Mouse (Mus musculus): ENCODE measurements around the gene Clec12b. TPM values are rescaled to one million over a fixed set of nuclear protein-coding genes. Genes with fewer than 3 reads are reported as not detected.
A peak's percentile ranks its signal among the peaks of the same experiment; 100 is the strongest.

The Clec12b gene
- 3.6 and 7.1 TPM in 2 replicates for polyA plus RNA-seq (2012; rRNA removed)

- Histone ChIP-seq H3K4me3 (ENCODE audit: control insufficient read depth, low read depth, low read length) (no peak within 1 kb of the TSS; the same call in 1 of the 2 replicates), H3K4me1 (ENCODE audit: control insufficient read depth, insufficient read depth, low read length) (no peaks in the 10 kb centered on the region), H3K36me3 (ENCODE audit: control insufficient read depth, insufficient read depth, low read length) (no peaks in the 10 kb centered on the region), H3K27ac (ENCODE audit: control insufficient read depth, insufficient read depth, low read depth, low read length) (peak within 1 kb of the TSS; percentile 52), H3K27me3 (ENCODE audit: control insufficient read depth, insufficient read depth, low read length) (no peaks in the 10 kb centered on the region)
- TF ChIP-seq POLR2A (IDR thresholded peaks at IDR 0.05; ENCODE audit: control insufficient read depth, low read depth, low read length), result no peak
- no peak for TF ChIP-seq CTCF (IDR thresholded peaks at IDR 0.05; ENCODE audit: control insufficient read depth, insufficient read depth, insufficient replicate concordance, low read depth, low read length)
These were observed at the start of gene Clec12b for GRCm38 (mm10) chr6:129385774-129386173. Gene Clec12b, minus strand, starts transcription at chr6:129385874.

- H3K4me1 ChIP-seq (ENCODE audit: control insufficient read depth, insufficient read depth, low read length), result no peaks in the 10 kb centered on the region
- H3K36me3 ChIP-seq (ENCODE audit: control insufficient read depth, insufficient read depth, low read length), result no peaks in the 10 kb centered on the region
- no peak overlapping the region for H3K4me3 ChIP-seq (ENCODE audit: control insufficient read depth, low read depth, low read length)
- H3K27ac ChIP-seq (ENCODE audit: control insufficient read depth, insufficient read depth, low read depth, low read length), result no peak overlapping the region
- no peaks in the 10 kb centered on the region for H3K27me3 ChIP-seq (ENCODE audit: control insufficient read depth, insufficient read depth, low read length)
- TF ChIP-seq POLR2A (IDR thresholded peaks at IDR 0.05; ENCODE audit: control insufficient read depth, low read depth, low read length) (no peak), CTCF (IDR thresholded peaks at IDR 0.05; ENCODE audit: control insufficient read depth, insufficient read depth, insufficient replicate concordance, low read depth, low read length) (no peak)
These were observed 48.6 kb upstream of the Clec12b start for GRCm38 (mm10) chr6:129434239-129434638.

- no peaks in the 10 kb centered on the region for H3K4me1 ChIP-seq (ENCODE audit: control insufficient read depth, insufficient read depth, low read length)
- no peaks in the 10 kb centered on the region for H3K27me3 ChIP-seq (ENCODE audit: control insufficient read depth, insufficient read depth, low read length)
- no peaks in the 10 kb centered on the region for H3K36me3 ChIP-seq (ENCODE audit: control insufficient read depth, insufficient read depth, low read length)
- no peak overlapping the region for H3K27ac ChIP-seq (ENCODE audit: control insufficient read depth, insufficient read depth, low read depth, low read length)
- no peak overlapping the region for H3K4me3 ChIP-seq (ENCODE audit: control insufficient read depth, low read depth, low read length)
- TF ChIP-seq CTCF (IDR thresholded peaks at IDR 0.05; ENCODE audit: control insufficient read depth, insufficient read depth, insufficient replicate concordance, low read depth, low read length), result no peak
- no peak for TF ChIP-seq POLR2A (IDR thresholded peaks at IDR 0.05; ENCODE audit: control insufficient read depth, low read depth, low read length)
These were observed 41.6 kb upstream of the Clec12b start for GRCm38 (mm10) chr6:129427281-129427680.

GRCm38 (mm10) chr6:129425812-129426211, 40.1 kb upstream of the Clec12b start:
- Histone ChIP-seq H3K4me3 (ENCODE audit: control insufficient read depth, low read depth, low read length) (no peak overlapping the region), H3K36me3 (ENCODE audit: control insufficient read depth, insufficient read depth, low read length) (no peaks in the 10 kb centered on the region), H3K4me1 (ENCODE audit: control insufficient read depth, insufficient read depth, low read length) (no peaks in the 10 kb centered on the region), H3K27me3 (ENCODE audit: control insufficient read depth, insufficient read depth, low read length) (no peaks in the 10 kb centered on the region), H3K27ac (ENCODE audit: control insufficient read depth, insufficient read depth, low read depth, low read length) (no peak overlapping the region)
- TF ChIP-seq CTCF (IDR thresholded peaks at IDR 0.05; ENCODE audit: control insufficient read depth, insufficient read depth, insufficient replicate concordance, low read depth, low read length), result no peak
- TF ChIP-seq POLR2A (IDR thresholded peaks at IDR 0.05; ENCODE audit: control insufficient read depth, low read depth, low read length), result no peak

- Histone ChIP-seq H3K4me3 (ENCODE audit: control insufficient read depth, low read depth, low read length) (no peak overlapping the region), H3K27me3 (ENCODE audit: control insufficient read depth, insufficient read depth, low read length) (no peaks in the 10 kb centered on the region), H3K27ac (ENCODE audit: control insufficient read depth, insufficient read depth, low read depth, low read length) (no peak overlapping the region), H3K4me1 (ENCODE audit: control insufficient read depth, insufficient read depth, low read length) (no peaks in the 10 kb centered on the region), H3K36me3 (ENCODE audit: control insufficient read depth, insufficient read depth, low read length) (no peaks in the 10 kb centered on the region)
- TF ChIP-seq CTCF (IDR thresholded peaks at IDR 0.05; ENCODE audit: control insufficient read depth, insufficient read depth, insufficient replicate concordance, low read depth, low read length) (no peak), POLR2A (IDR thresholded peaks at IDR 0.05; ENCODE audit: control insufficient read depth, low read depth, low read length) (no peak)
These were observed 39.5 kb upstream of the Clec12b start for GRCm38 (mm10) chr6:129425217-129425616.

GRCm38 (mm10) chr6:129423734-129424072, 38.0 kb upstream of the Clec12b start:
- H3K4me3 ChIP-seq (ENCODE audit: control insufficient read depth, low read depth, low read length), result no peak overlapping the region
- H3K4me1 ChIP-seq (ENCODE audit: control insufficient read depth, insufficient read depth, low read length), result no peaks in the 10 kb centered on the region
- H3K27ac ChIP-seq (ENCODE audit: control insufficient read depth, insufficient read depth, low read depth, low read length), result no peak overlapping the region
- no peaks in the 10 kb centered on the region for H3K36me3 ChIP-seq (ENCODE audit: control insufficient read depth, insufficient read depth, low read length)
- TF ChIP-seq CTCF (IDR thresholded peaks at IDR 0.05; ENCODE audit: control insufficient read depth, insufficient read depth, insufficient replicate concordance, low read depth, low read length) (peak; percentile 83; the same call in 1 of the 2 replicates), POLR2A (IDR thresholded peaks at IDR 0.05; ENCODE audit: control insufficient read depth, low read depth, low read length) (no peak)
- H3K27me3 ChIP-seq (ENCODE audit: control insufficient read depth, insufficient read depth, low read length), result no peaks in the 10 kb centered on the region

GRCm38 (mm10) chr6:129423040-129423733, 37.5 kb upstream of the Clec12b start:
- Histone ChIP-seq H3K36me3 (ENCODE audit: control insufficient read depth, insufficient read depth, low read length) (no peaks in the 10 kb centered on the region), H3K27me3 (ENCODE audit: control insufficient read depth, insufficient read depth, low read length) (no peaks in the 10 kb centered on the region), H3K27ac (ENCODE audit: control insufficient read depth, insufficient read depth, low read depth, low read length) (no peak overlapping the region), H3K4me1 (ENCODE audit: control insufficient read depth, insufficient read depth, low read length) (no peaks in the 10 kb centered on the region), H3K4me3 (ENCODE audit: control insufficient read depth, low read depth, low read length) (no peak overlapping the region)
- TF ChIP-seq POLR2A (IDR thresholded peaks at IDR 0.05; ENCODE audit: control insufficient read depth, low read depth, low read length) (no peak), CTCF (IDR thresholded peaks at IDR 0.05; ENCODE audit: control insufficient read depth, insufficient read depth, insufficient replicate concordance, low read depth, low read length) (no peak)

Data from testis, adult 2 months (tissue).